ENCODE assay signal across 8 mouse cellular contexts in the genomic region with DNA sequence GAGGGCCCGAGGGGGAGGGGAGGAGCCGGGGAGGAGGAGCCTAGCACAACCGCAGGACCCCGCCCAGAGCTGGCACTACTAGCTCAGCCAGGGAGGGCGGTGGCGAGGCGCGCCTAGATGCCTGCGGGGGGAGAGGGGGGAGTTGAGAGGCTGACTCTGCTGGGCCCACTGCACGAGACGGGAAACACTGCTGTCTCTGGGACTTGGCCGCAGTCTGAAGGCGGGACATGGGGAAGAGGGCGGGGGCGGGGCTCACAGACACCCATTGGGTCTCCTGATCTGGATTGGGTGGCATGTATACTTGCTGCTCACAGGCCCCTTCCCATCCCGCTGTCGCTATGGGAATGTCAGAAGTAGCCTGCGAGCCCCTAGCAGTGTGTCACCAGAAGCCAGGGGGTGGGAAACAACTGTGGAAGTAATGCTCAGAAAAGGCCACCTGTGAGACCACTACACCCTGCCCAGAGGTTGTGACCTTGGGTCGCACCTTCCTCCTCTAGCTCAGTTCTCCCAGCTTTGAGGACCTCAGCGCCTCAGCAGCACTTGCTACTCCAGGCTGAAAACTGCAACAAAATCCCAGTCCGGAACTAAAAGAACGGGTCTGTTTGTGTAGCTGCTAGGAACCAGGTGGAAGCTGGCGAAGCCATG. TPM values are rescaled to one million over a fixed set of nuclear protein-coding genes. Genes with fewer than 3 reads are reported as not detected.
DNase-seq lines count a peak whose midpoint lies in the region; ATAC-seq and TF ChIP-seq lines count a peak whose summit lies in the region.

A gene (minus strand): TSS at position 216 of the 645 bp plus-strand sequence.

- 8% methylated on average over 21 of the region's 23 CpGs for WGBS in heart, embryonic 12.5 days
- 24% methylated on average over 22 of the region's 23 CpGs for WGBS in kidney, postnatal 0 days
- WGBS in liver, embryonic 11.5 days: 14% methylated on average over 20 of the region's 23 CpGs
- WGBS in stomach, embryonic 14.5 days: 15% methylated on average over 22 of the region's 23 CpGs

- H3K4me1 ChIP-seq in erythroblast, embryonic 14.5 days (ENCODE audit: control insufficient read depth): peaks cover 54% of the 10 kb centered on the region
- peaks cover 10% of the 10 kb centered on the region for H3K4me1 ChIP-seq in heart, embryonic 12.5 days (replicated peaks)
- H3K4me1 ChIP-seq in kidney, postnatal 0 days (replicated peaks; ENCODE audit: insufficient read depth, low read length): peaks cover 4% of the 10 kb centered on the region; the same call in 1 of the 2 replicates
- H3K4me1 ChIP-seq in liver, embryonic 11.5 days (replicated peaks; ENCODE audit: control insufficient read depth, insufficient read depth, low read length): peaks cover 3% of the 10 kb centered on the region
- no peaks in the 10 kb centered on the region for H3K4me1 ChIP-seq in stomach, embryonic 14.5 days (ENCODE audit: control insufficient read depth, insufficient read depth, low read length)

- peak within 1 kb of the TSS; percentile 39 for H3K4me3 ChIP-seq in C2C12 (ENCODE audit: insufficient read depth, poor library complexity, severe bottlenecking)
- peak within 1 kb of the TSS; percentile 81 for H3K4me3 ChIP-seq in erythroblast, embryonic 14.5 days (replicated peaks)
- peak within 1 kb of the TSS; percentile 57 for H3K4me3 ChIP-seq in heart, embryonic 12.5 days
- H3K4me3 ChIP-seq in kidney, postnatal 0 days (replicated peaks; ENCODE audit: low read depth, low read length): peak within 1 kb of the TSS; percentile 60
- H3K4me3 ChIP-seq in liver, embryonic 11.5 days (ENCODE audit: low read depth, low read length): peak within 1 kb of the TSS; percentile 64
- peak within 1 kb of the TSS; percentile 43 for H3K4me3 ChIP-seq in stomach, embryonic 14.5 days (ENCODE audit: low read depth, low read length)

- no peaks in the 10 kb centered on the region for H3K9me3 ChIP-seq in erythroblast, embryonic 14.5 days (ENCODE audit: control insufficient read depth, low read length)
- no peaks in the 10 kb centered on the region for H3K9me3 ChIP-seq in heart, embryonic 12.5 days (replicated peaks)
- no peaks in the 10 kb centered on the region for H3K9me3 ChIP-seq in kidney, postnatal 0 days (replicated peaks; ENCODE audit: low read length)
- H3K9me3 ChIP-seq in liver, embryonic 11.5 days (ENCODE audit: control insufficient read depth, low read length): no peaks in the 10 kb centered on the region
- H3K9me3 ChIP-seq in stomach, embryonic 14.5 days (ENCODE audit: control insufficient read depth, low read depth, low read length): no peaks in the 10 kb centered on the region

- H3K27ac ChIP-seq in heart, embryonic 12.5 days (ENCODE audit: poor library complexity, severe bottlenecking): peak within 1 kb of the TSS; percentile 95
- H3K27ac ChIP-seq in kidney, postnatal 0 days: peak within 1 kb of the TSS; percentile 93
- peak within 1 kb of the TSS; percentile 73 for H3K27ac ChIP-seq in liver, embryonic 11.5 days (ENCODE audit: low read depth, low read length)
- peak within 1 kb of the TSS; percentile 87 for H3K27ac ChIP-seq in stomach, embryonic 14.5 days (ENCODE audit: low read length)

- no peak; the same call in 1 of the 2 replicates for TF ChIP-seq POLR2A in brain, embryonic 14.5 days (IDR thresholded peaks at IDR 0.05; ENCODE audit: borderline replicate concordance, extremely low read depth, insufficient read depth, insufficient read length, poor library complexity, severe bottlenecking)

- no peak for TF ChIP-seq CTCF in C2C12 (IDR thresholded peaks at IDR 0.05; ENCODE audit: control insufficient read depth, insufficient read depth, insufficient read length)
- no peak for TF ChIP-seq CTCF in brain, embryonic 14.5 days (IDR thresholded peaks at IDR 0.05; ENCODE audit: borderline replicate concordance, extremely low read depth, insufficient read depth, insufficient read length)
- TF ChIP-seq CTCF in kidney, postnatal 0 days (IDR thresholded peaks at IDR 0.05; ENCODE audit: low read depth): peak; percentile 38

- peak; percentile 96 for DNase-seq in brain, embryonic 14.5 days (ENCODE audit: low read depth)
- DNase-seq in kidney, postnatal 0 days (ENCODE audit: low spot score): peak; percentile 93
- peak; percentile 84 for DNase-seq in liver, embryonic 11.5 days (ENCODE audit: low spot score)
- peak; percentile 89 for DNase-seq in naive thymus-derived CD4-positive, alpha-beta T cell, adult 2 months (ENCODE audit: low read depth)

- no peaks in the 10 kb centered on the region for H3K27me3 ChIP-seq in C2C12 (ENCODE audit: control insufficient read depth, insufficient read depth, insufficient read length)
- peaks cover 7% of the 10 kb centered on the region for H3K27me3 ChIP-seq in erythroblast, embryonic 14.5 days (ENCODE audit: control insufficient read depth)
- peaks cover 9% of the 10 kb centered on the region for H3K27me3 ChIP-seq in heart, embryonic 12.5 days (replicated peaks)
- H3K27me3 ChIP-seq in kidney, postnatal 0 days (ENCODE audit: insufficient read depth, low read length): no peaks in the 10 kb centered on the region
- peaks cover 5% of the 10 kb centered on the region for H3K27me3 ChIP-seq in liver, embryonic 11.5 days (replicated peaks; ENCODE audit: control insufficient read depth, insufficient read depth, low read length)
- H3K27me3 ChIP-seq in stomach, embryonic 14.5 days (ENCODE audit: control insufficient read depth, insufficient read depth, low read length): no peaks in the 10 kb centered on the region

- peak within 1 kb of the TSS; percentile 77 for H3ac ChIP-seq in C2C12 (ENCODE audit: control insufficient read depth, insufficient read length, low read depth)

- peaks cover 8% of the 10 kb centered on the region for H3K79me3 ChIP-seq in C2C12 (ENCODE audit: low read depth)

- H3K9ac ChIP-seq in heart, embryonic 12.5 days: peak within 1 kb of the TSS; percentile 68
- H3K9ac ChIP-seq in kidney, postnatal 0 days (ENCODE audit: low read depth, low read length): peak within 1 kb of the TSS; percentile 74
- peak within 1 kb of the TSS; percentile 77 for H3K9ac ChIP-seq in liver, embryonic 11.5 days (ENCODE audit: low read depth, low read length)
- H3K9ac ChIP-seq in stomach, embryonic 14.5 days (replicated peaks; ENCODE audit: low read depth, low read length): peak within 1 kb of the TSS; percentile 50

- H3K4me2 ChIP-seq in heart, embryonic 12.5 days: peak within 1 kb of the TSS; percentile 76
- H3K4me2 ChIP-seq in kidney, postnatal 0 days (ENCODE audit: low read length): peak within 1 kb of the TSS; percentile 64
- peak within 1 kb of the TSS; percentile 76 for H3K4me2 ChIP-seq in liver, embryonic 11.5 days
- H3K4me2 ChIP-seq in stomach, embryonic 14.5 days (replicated peaks; ENCODE audit: low read depth, low read length): peak within 1 kb of the TSS; percentile 42

- H3K36me3 ChIP-seq in C2C12 (ENCODE audit: control insufficient read depth, insufficient read depth): no peaks in the 10 kb centered on the region
- peaks cover 14% of the 10 kb centered on the region for H3K36me3 ChIP-seq in erythroblast, embryonic 14.5 days (ENCODE audit: control insufficient read depth)
- no peaks in the 10 kb centered on the region for H3K36me3 ChIP-seq in heart, embryonic 12.5 days
- no peaks in the 10 kb centered on the region for H3K36me3 ChIP-seq in kidney, postnatal 0 days (ENCODE audit: insufficient read depth, low read length)
- no peaks in the 10 kb centered on the region for H3K36me3 ChIP-seq in liver, embryonic 11.5 days (ENCODE audit: control insufficient read depth, insufficient read depth, low read length)
- no peaks in the 10 kb centered on the region for H3K36me3 ChIP-seq in stomach, embryonic 14.5 days (ENCODE audit: control insufficient read depth, insufficient read depth, low read length)

- ATAC-seq in heart, embryonic 12.5 days (ENCODE audit: insufficient number of reproducible peaks, low FRiP score): peak; percentile 98
- ATAC-seq in kidney, postnatal 0 days (replicated peaks; ENCODE audit: low FRiP score, low read depth): peak; percentile 97
- peak; percentile 97 for ATAC-seq in liver, embryonic 11.5 days (replicated peaks; ENCODE audit: low FRiP score)
- peak; percentile 97 for ATAC-seq in stomach, embryonic 14.5 days (ENCODE audit: insufficient number of reproducible peaks, insufficient read depth, low FRiP score, low read depth)

- peaks cover 12% of the 10 kb centered on the region for H3K79me2 ChIP-seq in C2C12 (ENCODE audit: control insufficient read depth, insufficient read depth)

TF ChIP-seq in C2C12, 6 proteins besides CTCF, POLR2A, EP300 and RAD21:
- TF ChIP-seq MYOD1 (IDR thresholded peaks at IDR 0.05; ENCODE audit: control insufficient read depth, insufficient read length, low read depth): no peak
- no peak for TF ChIP-seq USF1 (IDR thresholded peaks at IDR 0.05; ENCODE audit: low read depth)
- TF ChIP-seq CEBPB (IDR thresholded peaks at IDR 0.05; ENCODE audit: low read depth): no peak
- TF ChIP-seq FOSL1 (IDR thresholded peaks at IDR 0.05; ENCODE audit: insufficient read depth, low read length, poor library complexity, severe bottlenecking): no peak
- no peak for TF ChIP-seq MAX (IDR thresholded peaks at IDR 0.05)
- TF ChIP-seq MYOG (IDR thresholded peaks at IDR 0.05; ENCODE audit: control insufficient read depth, extremely low read depth, insufficient read length): no peak

RNA-seq across cellular contexts. Expression of the gene that starts here (rescaled TPM):
- 22.5 TPM for polyA plus RNA-seq in C2C12 (2012; fragmentation: generic; extraction: Trizol)
- polyA plus RNA-seq in brain, embryonic 14.5 days (2012; rRNA removed): 55.4 and 75.3 TPM in 2 replicates
- polyA plus RNA-seq in erythroblast, embryonic 14.5 days (2012): 0.58 and 0.65 TPM in 2 replicates
- polyA plus RNA-seq in heart, embryonic 12.5 days (2016; fragmentation: Nextera tagmentation; extraction: Ambion mirVana): 34.8 and 37.1 TPM in 2 replicates
- polyA plus RNA-seq in kidney, postnatal 0 days (2015; fragmentation: Nextera tagmentation; extraction: Ambion mirVana): 22.2 and 24.7 TPM in 2 replicates
- 17.2 and 19.0 TPM in 2 replicates for polyA plus RNA-seq in liver, embryonic 11.5 days (2014; fragmentation: Nextera tagmentation; extraction: Ambion mirVana)
- 22.6 and 23.7 TPM in 2 replicates for polyA plus RNA-seq in stomach, embryonic 14.5 days (2014; fragmentation: Nextera tagmentation; extraction: Ambion mirVana)

Comparison
In these comparisons a context has a peak if more than half of its experiments do, and no peak if none do; other contexts are left out.
1. Peak in every context shown above with its lines: DNase-seq, ATAC-seq, H3K4me3 ChIP-seq and H3K27ac ChIP-seq.
2. RNA of the gene that starts here (polyA plus RNA-seq): 55.4 to 75.3 TPM in brain, embryonic 14.5 days, 34.8 to 37.1 TPM in heart, embryonic 12.5 days, 22.6 to 23.7 TPM in stomach, embryonic 14.5 days, 22.5 TPM in C2C12 (single experiment), 22.2 to 24.7 TPM in kidney, postnatal 0 days and 17.2 to 19.0 TPM in liver, embryonic 11.5 days; 0.58 to 0.65 TPM in erythroblast, embryonic 14.5 days; every median in the first group is over 10 times any median in the second.